Mouse (Mus musculus): Measurements from ENCODE around the gene Dkk2.
"Not testable (repeated sequence)": the region's sequence is repeated elsewhere in the genome, so short reads cannot be mapped to it uniquely, and the experiment has no call there.

Gene Dkk2

GRCm38 (mm10) chr3:132085112-132085822 is at the start of gene Dkk2:
Gene Dkk2 (plus strand): TSS chr3:132085292.
- DNase-seq (ENCODE audit: low spot score in 2 of 2): no peak

GRCm38 (mm10) chr3:132036704-132037103 is 48.4 kb upstream of the Dkk2 start:
- DNase-seq (ENCODE audit: low spot score in 2 of 2): no peak

- no peak for DNase-seq (ENCODE audit: low spot score in 2 of 2)
Measured at GRCm38 (mm10) chr3:132037670-132038069, 47.4 kb upstream of the Dkk2 start.

GRCm38 (mm10) chr3:132040066-132040465 is 45.0 kb upstream of the Dkk2 start:
- DNase-seq (ENCODE audit: low spot score in 2 of 2): no peak

GRCm38 (mm10) chr3:132050884-132051457 is 34.1 kb upstream of the Dkk2 start:
- no peak for DNase-seq (ENCODE audit: low spot score in 2 of 2)

GRCm38 (mm10) chr3:132062816-132063215 is 22.3 kb upstream of the Dkk2 start:
- DNase-seq (ENCODE audit: low spot score in 2 of 2): not testable (repeated sequence)

- no peak for DNase-seq (ENCODE audit: low spot score in 2 of 2)
Measured at GRCm38 (mm10) chr3:132063374-132063773, 21.7 kb upstream of the Dkk2 start.

- no peak for DNase-seq (ENCODE audit: low spot score in 2 of 2)
Measured at GRCm38 (mm10) chr3:132063966-132064365, 21.1 kb upstream of the Dkk2 start.

- no peak for DNase-seq (ENCODE audit: low spot score in 2 of 2)
Measured at GRCm38 (mm10) chr3:132064920-132065319, 20.2 kb upstream of the Dkk2 start.

GRCm38 (mm10) chr3:132070949-132071348 is 14.1 kb upstream of the Dkk2 start:
- DNase-seq (ENCODE audit: low spot score in 2 of 2): no peak

- no peak for DNase-seq (ENCODE audit: low spot score in 2 of 2)
Measured at GRCm38 (mm10) chr3:132084018-132084417, 1.1 kb upstream of the Dkk2 start.

- no peak for DNase-seq (ENCODE audit: low spot score in 2 of 2)
Measured at GRCm38 (mm10) chr3:132084680-132085079, 412 bp upstream of the Dkk2 start.

- DNase-seq (ENCODE audit: low spot score in 2 of 2): no peak
Measured at GRCm38 (mm10) chr3:132085823-132086350, 795 bp downstream of the Dkk2 start.

- no peak for DNase-seq (ENCODE audit: low spot score in 2 of 2)
Measured at GRCm38 (mm10) chr3:132086461-132086860, 1.4 kb downstream of the Dkk2 start.

GRCm38 (mm10) chr3:132087011-132087486 is 2.0 kb downstream of the Dkk2 start:
- DNase-seq (ENCODE audit: low spot score in 2 of 2): no peak

GRCm38 (mm10) chr3:132092983-132093382 is 7.9 kb downstream of the Dkk2 start:
- no peak for DNase-seq (ENCODE audit: low spot score in 2 of 2)

- DNase-seq (ENCODE audit: low spot score in 2 of 2): no peak
Measured at GRCm38 (mm10) chr3:132096296-132096695, 11.2 kb downstream of the Dkk2 start.

GRCm38 (mm10) chr3:132100746-132101145 is 15.7 kb downstream of the Dkk2 start:
- DNase-seq (ENCODE audit: low spot score in 2 of 2): no peak

- DNase-seq (ENCODE audit: low spot score in 2 of 2): no peak
Measured at GRCm38 (mm10) chr3:132103020-132103419, 17.9 kb downstream of the Dkk2 start.

GRCm38 (mm10) chr3:132103454-132103853 is 18.4 kb downstream of the Dkk2 start:
- no peak for DNase-seq (ENCODE audit: low spot score in 2 of 2)

GRCm38 (mm10) chr3:132115772-132116511 is 30.9 kb downstream of the Dkk2 start:
- no peak for DNase-seq (ENCODE audit: low spot score in 2 of 2)

GRCm38 (mm10) chr3:132121344-132121743 is 36.3 kb downstream of the Dkk2 start:
- no peak for DNase-seq (ENCODE audit: low spot score in 2 of 2)
